Mouse (Mus musculus) liver, postnatal 0 days (tissue): ENCODE data around the gene Mlh3. TPM values are rescaled to one million over a fixed set of nuclear protein-coding genes. Genes with fewer than 3 reads are reported as not detected.
A peak's percentile ranks its signal among the peaks of the same experiment; 100 is the strongest.

Source experiments
- ATAC-seq: fragments of 200-750 bp; cut with Nextera tagmentation; 2 replicates; pipeline ENCODE4 v1.8.0; 2017; ENCODE audit warnings: mild to moderate bottlenecking, moderate library complexity
- DNase-seq: peaks from one replicate; pipeline ENCODE4 v3.0.0-alpha.2; 2016
- H3K27ac ChIP-seq: fragments of 300-500 bp; sonication (generic); 2 replicates; pipeline ENCODE4 v1.5.1; 2014; ENCODE audit warnings: antibody characterized with exemption, moderate library complexity, mild to moderate bottlenecking, low read depth
- H3K27me3 ChIP-seq: fragments of 300-500 bp; sonication (generic); 2 replicates; pipeline ENCODE4 v1.6.1; 2014; ENCODE audit warnings: low read length, control low read depth, mixed read lengths; ENCODE audit not compliant: insufficient read depth
- H3K36me3 ChIP-seq: fragments of 300-500 bp; sonication (generic); replicated peaks from 2 replicates; pipeline ENCODE4 v1.6.1; 2014; ENCODE audit warnings: mild to moderate bottlenecking, control low read depth, low read length, moderate library complexity, mixed read lengths; ENCODE audit not compliant: insufficient read depth
- H3K4me1 ChIP-seq: fragments of 300-500 bp; sonication (generic); 2 replicates; pipeline ENCODE4 v1.6.1; 2014; ENCODE audit warnings: antibody characterized with exemption, mild to moderate bottlenecking, control low read depth; ENCODE audit not compliant: insufficient read depth
- H3K4me2 ChIP-seq: fragments of 300-500 bp; sonication (generic); 2 replicates; pipeline ENCODE4 v1.6.1; 2014; ENCODE audit warnings: low read depth, mild to moderate bottlenecking, low read length, moderate library complexity, mixed read lengths
- H3K4me3 ChIP-seq: fragments of 300-500 bp; sonication (generic); 2 replicates; pipeline ENCODE4 v1.5.1; 2014; ENCODE audit warnings: low read depth, low read length
- H3K9ac ChIP-seq: fragments of 300-500 bp; sonication (generic); replicated peaks from 2 replicates; pipeline ENCODE4 v1.6.1; 2014; ENCODE audit warnings: mild to moderate bottlenecking, moderate library complexity
- H3K9me3 ChIP-seq: fragments of 300-500 bp; sonication (generic); 2 replicates; pipeline ENCODE4 v1.6.1; 2016; ENCODE audit warnings: mild to moderate bottlenecking, control low read depth, low read length, mixed read lengths
- CTCF ChIP-seq: sonication (generic); IDR thresholded peaks from 2 replicates; pipeline ENCODE4 v1.5.1; 2016; ENCODE audit warnings: antibody characterized with exemption, low read depth
- EP300 ChIP-seq: IDR thresholded peaks from 2 replicates; pipeline ENCODE4 v1.6.1; 2016; ENCODE audit warnings: antibody characterized with exemption, low read depth, mild to moderate bottlenecking
- WGBS: fragments of 180-500 bp; shearing (Covaris S2); extraction: QIAGEN DNeasy Blood & Tissue Kit; methylation state at CpG from one replicate; pipeline ENCODE4 v1.1.7; 2014; ENCODE audit not compliant: insufficient replicate concordance; 5-methylcytosine and 5-hydroxymethylcytosine counted together
- polyA plus RNA-seq: library from polyadenylated mRNA; unstranded; fragments of >200 nt; fragmentation: Nextera tagmentation; extraction: Ambion mirVana; gene quantifications from 2 replicates; pipeline ENCODE4 v1.2.1, GENCODE M21; 2015

Gene Mlh3
- polyA plus RNA-seq, 1 experiment from 2014 or later: 1.6 TPM

GRCm38 (mm10) chr12:85256074-85256751 lies 14.2 kb downstream of the Mlh3 start:
- no peak overlapping the region for H3K4me2 ChIP-seq
- H3K9me3 ChIP-seq: no peaks in the 10 kb centered on the region
- no peak for TF ChIP-seq CTCF
- no peak for TF ChIP-seq EP300
- no peaks in the 10 kb centered on the region for H3K27me3 ChIP-seq
- 0 out of 2 replicates have a peak, but pooled peaks cover 2% of the 10 kb centered on the region for H3K36me3 ChIP-seq
- WGBS: 62% methylated on average over 7 of the region's 7 CpGs
- peak overlapping the region; percentile 31; the same call in 1 of the 2 replicates for H3K27ac ChIP-seq
- ATAC-seq (no peak), DNase-seq (no peak)
- H3K9ac ChIP-seq: no peak overlapping the region
- H3K4me3 ChIP-seq: no peak overlapping the region
- no peaks in the 10 kb centered on the region; the same call in 1 of the 2 replicates for H3K4me1 ChIP-seq

GRCm38 (mm10) chr12:85252083-85252482 lies 18.3 kb downstream of the Mlh3 start:
- ATAC-seq (no peak), DNase-seq (no peak)

GRCm38 (mm10) chr12:85237553-85237952 lies 32.8 kb downstream of the Mlh3 start:
- Histone ChIP-seq H3K9me3 (no peaks in the 10 kb centered on the region), H3K4me3 (no peak overlapping the region), H3K27ac (no peak overlapping the region), H3K4me2 (no peak overlapping the region), H3K4me1 (no peaks in the 10 kb centered on the region), H3K36me3 (no peaks in the 10 kb centered on the region; the same call in 1 of the 2 replicates), H3K27me3 (no peaks in the 10 kb centered on the region), H3K9ac (no peak overlapping the region)
- 92% methylated on average over 5 of the region's 5 CpGs for WGBS
- TF ChIP-seq EP300 (no peak), CTCF (no peak)
- ATAC-seq (no peak), DNase-seq (no peak)

More at GRCm38 (mm10) chr12:85252083-85252482, 18.3 kb downstream of the Mlh3 start:
- no peaks in the 10 kb centered on the region; the same call in 1 of the 2 replicates for H3K4me1 ChIP-seq
- no peaks in the 10 kb centered on the region for H3K27me3 ChIP-seq
- no peak overlapping the region for H3K4me2 ChIP-seq
- H3K9me3 ChIP-seq: no peaks in the 10 kb centered on the region
- H3K4me3 ChIP-seq: no peak overlapping the region
- H3K9ac ChIP-seq: no peak overlapping the region
- no peaks in the 10 kb centered on the region for H3K36me3 ChIP-seq
- WGBS: 79% methylated on average over 3 of the region's 3 CpGs
- TF ChIP-seq CTCF: no peak
- no peak for TF ChIP-seq EP300
- no peak overlapping the region for H3K27ac ChIP-seq

GRCm38 (mm10) chr12:85233376-85234358 lies 36.7 kb downstream of the Mlh3 start:
- H3K4me1 ChIP-seq: no peaks in the 10 kb centered on the region
- H3K9ac ChIP-seq: no peak overlapping the region
- no peak overlapping the region for H3K4me2 ChIP-seq
- H3K27me3 ChIP-seq: no peaks in the 10 kb centered on the region
- no peaks in the 10 kb centered on the region for H3K9me3 ChIP-seq
- no peak for TF ChIP-seq EP300
- TF ChIP-seq CTCF: no peak
- DNase-seq (no peak), ATAC-seq (no peak)
- no peak overlapping the region for H3K27ac ChIP-seq
- H3K36me3 ChIP-seq: no peaks in the 10 kb centered on the region; the same call in 1 of the 2 replicates
- WGBS: 86% methylated on average over 21 of the region's 21 CpGs
- no peak overlapping the region for H3K4me3 ChIP-seq

GRCm38 (mm10) chr12:85227876-85228599 lies 42.4 kb downstream of the Mlh3 start:
- no peak for TF ChIP-seq CTCF
- DNase-seq (no peak), ATAC-seq (no peak)
- Histone ChIP-seq H3K27ac (no peak overlapping the region), H3K27me3 (no peaks in the 10 kb centered on the region), H3K4me3 (no peak overlapping the region), H3K4me1 (no peaks in the 10 kb centered on the region), H3K9ac (no peak overlapping the region), H3K36me3 (peaks cover 32% of the 10 kb centered on the region), H3K4me2 (no peak overlapping the region), H3K9me3 (no peaks in the 10 kb centered on the region)
- WGBS: 57% methylated on average over 15 of the region's 15 CpGs
